Mouse (Mus musculus) cerebral cortex, adult 2 months (tissue): ENCODE measurements around the gene Foxd1.

Experiments
- WGBS: fragments of 180-500 bp; shearing (Covaris S2); methylation state at CpG from one replicate; pipeline ENCODE4 v1.1.7; 2018; 5-methylcytosine and 5-hydroxymethylcytosine counted together

Gene Foxd1

DNA sequence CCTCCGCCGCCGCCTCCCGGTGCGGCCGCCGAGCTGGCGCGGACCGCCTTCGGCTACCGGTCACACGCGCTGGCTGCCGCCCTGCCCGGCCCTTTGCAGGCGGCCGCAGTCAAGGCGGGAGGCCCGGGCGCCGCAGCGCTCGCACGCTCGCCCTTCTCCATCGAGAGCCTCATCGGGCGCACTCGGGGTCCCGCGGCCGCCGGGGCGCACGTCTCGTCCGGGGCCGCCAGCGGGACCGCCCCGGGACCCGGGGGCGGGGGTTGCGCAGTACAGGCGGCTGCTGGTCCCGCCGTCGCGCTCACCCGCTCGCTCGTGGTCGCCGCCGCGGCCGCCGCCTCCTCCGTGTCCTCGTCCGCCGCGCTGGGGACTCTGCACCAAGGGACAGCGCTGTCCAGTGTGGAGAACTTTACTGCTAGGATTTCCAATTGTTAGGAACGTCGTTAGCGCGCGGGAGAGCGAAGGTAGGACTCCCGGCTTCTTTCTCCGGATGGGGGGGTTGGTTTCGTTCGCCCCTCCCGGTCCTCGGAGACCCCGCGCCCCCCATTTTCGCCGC is 1.6 kb downstream of the Foxd1 start:
- WGBS, result 1% methylated on average over 77 of the region's 81 CpGs

DNA sequence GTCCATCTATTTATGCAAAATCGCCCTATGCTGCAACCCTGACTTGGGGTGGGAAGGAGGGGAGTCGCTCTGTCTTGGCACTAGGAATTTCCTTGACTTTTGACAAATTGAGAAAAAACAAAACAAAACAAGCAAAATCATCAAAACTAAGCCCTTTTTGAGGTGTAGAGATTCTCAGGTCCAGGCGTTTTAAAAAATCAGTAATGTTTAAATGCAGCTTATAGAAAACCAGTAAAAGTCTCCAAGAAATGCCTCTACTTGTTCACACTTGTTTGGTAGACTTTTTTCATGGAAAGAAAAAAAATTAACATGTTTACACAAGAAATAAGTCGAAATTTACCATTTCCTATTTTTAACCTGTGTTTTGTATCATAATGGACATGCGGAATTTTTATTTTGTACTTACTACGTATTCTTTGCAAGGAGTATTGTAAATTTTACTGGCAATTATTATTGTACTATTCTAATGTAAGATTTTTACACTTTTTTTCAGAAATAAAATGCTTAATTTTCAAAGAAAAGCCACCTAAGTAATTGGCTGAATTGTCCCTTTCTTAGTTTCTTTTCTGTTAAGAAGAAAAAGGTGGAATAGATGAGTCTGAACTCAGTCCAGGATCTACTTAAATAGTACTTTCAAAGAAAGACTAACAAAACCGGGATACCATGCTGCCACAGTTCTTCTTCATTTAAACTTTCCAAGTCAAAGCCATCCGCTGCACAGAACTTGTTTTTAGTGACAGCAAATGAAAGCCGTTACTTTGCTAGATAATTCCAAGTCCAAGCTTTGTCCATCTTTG is 2.3 kb downstream of the Foxd1 start:
- WGBS, result 8% methylated on average over 9 of the region's 9 CpGs

DNA sequence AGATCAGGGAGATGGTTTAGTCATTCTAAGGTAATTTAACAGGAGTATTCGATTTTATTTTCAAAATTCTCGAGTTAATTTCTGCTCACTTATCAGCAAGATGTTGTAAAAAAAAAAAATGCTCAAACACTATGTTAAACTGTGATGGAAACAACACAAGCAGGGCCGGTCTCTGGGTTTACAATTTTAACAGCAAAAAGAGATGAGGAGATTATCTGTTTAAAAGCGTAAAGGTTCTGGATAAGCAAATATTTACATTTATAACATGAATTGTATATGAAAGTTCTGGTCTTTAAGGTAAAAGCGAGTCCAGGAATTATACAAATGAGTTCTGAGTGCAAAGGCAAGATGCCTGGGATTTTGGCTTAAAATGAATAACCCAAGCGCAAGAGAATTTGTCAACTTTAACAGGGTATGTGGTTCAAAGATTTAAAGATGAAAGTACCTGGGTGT is 3.0 kb downstream of the Foxd1 start:
- 12% methylated on average over 6 of the region's 6 CpGs for WGBS

DNA sequence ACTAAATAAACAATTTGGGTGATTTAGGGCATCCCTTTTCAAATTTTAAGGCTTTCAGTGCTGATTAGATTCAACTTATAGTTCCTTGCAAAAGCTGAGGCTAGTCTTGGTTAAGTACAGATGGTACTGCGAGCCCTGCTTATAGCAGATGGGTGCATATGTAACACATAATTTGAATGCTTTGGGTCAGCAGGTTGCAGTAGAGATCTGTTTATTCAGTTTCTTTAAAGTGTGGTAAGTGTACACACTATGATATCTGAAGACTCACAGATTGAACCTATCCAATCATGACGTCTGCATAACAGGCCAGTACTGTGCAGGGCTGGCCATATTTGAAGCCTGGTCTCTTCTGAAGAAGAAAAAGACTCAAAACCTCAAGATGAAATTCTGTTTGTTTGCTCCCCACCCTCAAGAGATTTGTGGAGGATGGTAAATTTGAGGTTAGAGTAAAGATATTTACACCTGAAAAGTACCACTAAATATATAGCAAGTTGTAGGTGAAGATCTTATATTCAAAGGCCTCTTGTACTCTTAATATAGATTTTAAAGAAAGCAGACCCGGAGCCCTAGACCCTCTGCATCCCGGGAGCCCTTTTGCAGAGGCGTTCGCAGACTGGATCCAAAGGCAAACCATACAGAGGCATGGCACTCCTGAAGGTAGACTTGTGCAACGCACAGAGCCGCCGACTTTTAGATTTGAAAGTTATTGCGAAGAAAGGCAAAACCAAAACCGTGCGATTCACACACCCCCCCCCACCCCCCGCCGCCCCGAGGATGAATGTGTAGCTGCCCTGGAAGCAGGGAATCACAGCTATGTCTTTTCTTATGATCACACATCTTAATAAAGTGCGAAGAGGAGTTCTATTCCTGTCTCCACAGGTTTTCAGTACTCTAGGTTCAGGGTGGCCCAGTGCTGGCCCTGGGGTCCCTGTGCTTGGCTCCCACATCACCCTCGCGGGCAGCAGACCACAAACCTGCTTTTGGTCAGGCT is 3.7 kb downstream of the Foxd1 start:
- WGBS, result 6% methylated on average over 18 of the region's 18 CpGs

DNA sequence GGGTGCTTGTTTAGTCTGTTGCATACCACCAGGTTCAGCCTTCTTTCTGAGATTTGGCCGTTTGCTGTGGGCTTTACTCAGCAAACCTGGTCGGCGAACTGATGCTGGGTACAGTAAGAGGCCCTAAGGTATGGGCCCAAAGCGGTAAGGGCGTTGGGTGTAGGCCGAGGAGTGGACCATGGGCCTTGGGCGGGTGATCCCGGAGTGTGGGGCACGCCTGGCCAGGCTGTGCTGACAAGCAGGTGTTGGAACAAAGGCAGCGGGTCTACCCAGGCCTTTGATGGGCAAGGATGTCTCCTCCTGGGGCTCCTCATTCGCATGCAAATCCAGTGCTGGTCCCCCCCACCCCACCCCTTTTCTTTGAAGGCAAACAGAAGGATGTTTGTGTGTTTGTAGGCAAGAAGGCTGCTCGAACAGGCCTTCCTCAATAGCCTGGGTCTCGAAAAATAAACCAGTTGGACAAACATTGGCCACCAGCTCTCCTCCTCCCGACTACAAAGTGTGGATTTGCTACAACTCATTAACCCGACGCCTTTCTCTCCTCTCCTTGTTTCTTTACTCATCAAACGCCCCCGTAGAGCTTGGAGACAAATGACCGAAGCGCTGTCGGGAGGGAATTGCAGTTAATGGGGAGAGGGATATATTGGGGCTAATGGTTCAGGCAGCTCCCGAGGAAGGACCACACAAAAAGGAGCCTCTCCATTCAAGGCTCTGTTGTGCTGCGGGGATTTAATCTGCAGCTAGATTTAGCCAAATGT is 4.6 kb downstream of the Foxd1 start:
- WGBS, result 5% methylated on average over 23 of the region's 23 CpGs

DNA sequence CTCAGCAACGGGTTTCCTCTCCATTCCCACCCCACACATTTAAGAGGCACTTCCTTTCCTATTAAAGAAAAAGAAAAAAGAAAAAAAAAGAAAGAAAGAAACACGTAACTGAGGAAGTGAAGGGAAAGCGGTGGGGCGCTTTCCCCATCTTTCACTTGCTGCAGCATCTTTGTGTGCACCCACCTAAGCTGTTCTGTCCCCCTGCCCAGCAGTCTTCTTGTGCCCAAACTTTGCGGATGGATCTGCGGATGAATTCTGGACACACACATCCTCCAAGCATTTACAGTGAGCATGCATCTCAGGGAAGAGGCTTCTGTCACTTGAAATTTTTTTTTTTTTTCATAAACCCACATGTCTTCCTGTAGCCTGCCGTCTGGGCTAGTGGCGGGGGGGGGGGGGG is 5.3 kb downstream of the Foxd1 start:
- 6% methylated on average over 7 of the region's 8 CpGs for WGBS

DNA sequence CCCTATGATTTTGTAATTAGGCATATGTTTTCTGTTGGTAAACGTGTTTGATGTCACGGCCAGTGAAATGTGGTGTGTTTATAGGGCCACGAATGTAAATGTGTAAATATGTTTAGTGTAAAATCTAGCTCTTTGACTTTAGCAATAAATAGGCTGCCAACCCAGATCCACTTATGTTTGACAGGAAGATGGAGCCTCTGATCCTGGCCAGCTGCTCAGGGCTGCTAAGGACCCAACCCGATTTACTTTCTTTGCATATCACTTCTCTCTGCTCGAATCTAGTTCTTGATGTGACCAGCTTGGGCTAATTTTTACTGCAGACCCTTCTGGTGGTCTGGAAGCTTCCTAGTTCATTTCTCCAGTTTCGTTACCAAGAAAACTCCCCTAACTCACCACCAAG is 6.3 kb downstream of the Foxd1 start:
- 13% methylated on average over 6 of the region's 6 CpGs for WGBS

DNA sequence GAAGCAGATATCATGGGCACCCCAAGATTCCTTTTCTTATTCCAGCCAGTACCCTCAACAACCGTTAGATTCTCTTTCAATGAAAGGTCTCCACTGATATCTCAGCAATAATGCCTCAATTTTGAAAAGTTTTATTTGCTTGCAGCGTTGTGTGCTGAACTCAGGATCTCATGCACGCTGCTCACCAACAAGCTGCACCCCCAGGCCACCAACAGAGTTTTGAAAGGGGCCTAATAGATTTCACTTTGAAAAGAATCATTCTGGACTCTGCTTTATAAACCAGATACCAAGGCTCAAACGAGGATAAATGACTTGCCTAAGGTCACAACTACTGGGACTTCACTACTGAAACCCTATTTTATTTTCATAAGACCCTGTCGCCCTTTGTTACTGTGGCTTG is 7.1 kb downstream of the Foxd1 start:
- WGBS, result 11% methylated on average over 5 of the region's 5 CpGs

DNA sequence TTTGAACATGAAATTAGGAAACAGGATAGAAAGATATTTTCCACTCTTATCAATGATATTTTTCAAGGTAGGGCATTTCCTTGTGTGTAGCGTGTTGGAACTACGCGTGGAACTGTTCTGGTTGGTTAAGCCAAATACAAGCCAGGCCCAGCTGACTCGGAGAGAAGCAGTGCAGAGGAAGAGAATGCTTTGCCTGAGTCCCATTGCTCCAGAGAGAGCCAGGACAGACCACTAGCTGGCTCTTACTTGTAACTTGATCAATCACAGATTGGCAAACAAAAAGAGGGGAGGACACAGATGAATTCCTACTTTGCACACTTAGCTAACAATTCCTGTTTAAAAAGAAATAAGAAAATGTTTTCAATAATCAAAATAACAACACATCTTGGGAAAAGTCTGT is 9.0 kb downstream of the Foxd1 start:
- WGBS, result 13% methylated on average over 4 of the region's 4 CpGs

DNA sequence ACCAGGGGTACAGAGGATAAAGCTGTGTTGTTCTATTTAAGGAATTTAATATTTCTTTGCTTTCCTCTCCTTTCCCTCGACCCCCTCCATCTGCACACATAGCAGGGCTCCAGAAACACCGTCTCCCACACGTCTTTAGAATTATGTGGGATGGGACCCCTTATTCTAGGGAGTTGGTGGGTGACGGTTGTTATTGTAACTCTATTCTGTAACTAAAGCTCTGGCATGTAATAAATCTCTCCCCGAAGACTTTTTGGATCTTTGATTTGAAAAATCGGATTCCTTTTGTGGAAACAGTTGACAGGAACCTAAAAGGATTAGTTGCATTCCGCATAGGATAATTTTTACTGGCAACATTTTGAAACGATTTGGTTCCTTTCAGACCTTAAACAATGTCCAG is 11.0 kb downstream of the Foxd1 start:
- 7% methylated on average over 8 of the region's 8 CpGs for WGBS

DNA sequence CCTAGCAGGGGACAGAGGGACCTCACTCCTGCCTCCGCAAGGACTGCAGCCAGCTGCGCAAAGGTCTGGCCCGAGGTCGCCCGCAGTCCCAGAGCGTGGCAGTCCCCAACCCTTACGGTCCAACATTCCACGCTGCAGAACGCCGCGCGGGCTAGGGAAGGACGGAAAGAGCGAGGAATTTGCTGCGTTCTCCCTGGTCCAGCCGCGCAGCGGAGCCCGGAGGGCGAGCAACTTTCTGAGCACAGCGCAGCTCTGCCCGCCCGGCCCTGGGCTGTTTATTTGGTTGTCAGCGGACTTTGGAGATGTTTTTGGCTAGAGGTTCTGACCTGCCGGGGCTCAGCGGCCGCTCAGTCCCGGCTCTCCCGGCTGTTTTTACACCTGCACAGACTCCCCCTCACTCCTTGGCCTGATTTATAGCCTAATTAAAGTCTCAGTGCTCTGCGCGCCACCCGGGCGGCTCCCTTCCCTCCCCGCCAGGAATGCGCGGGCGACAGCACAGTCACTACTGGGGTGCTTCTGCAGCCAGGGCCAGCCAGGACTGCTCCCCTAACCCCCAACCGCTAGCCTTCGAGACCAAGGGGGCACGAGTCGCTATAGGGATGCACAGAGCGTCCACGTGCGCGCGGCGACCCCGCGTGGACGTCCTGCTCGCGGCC is 11.9 kb downstream of the Foxd1 start:
- WGBS, result 2% methylated on average over 52 of the region's 52 CpGs

DNA sequence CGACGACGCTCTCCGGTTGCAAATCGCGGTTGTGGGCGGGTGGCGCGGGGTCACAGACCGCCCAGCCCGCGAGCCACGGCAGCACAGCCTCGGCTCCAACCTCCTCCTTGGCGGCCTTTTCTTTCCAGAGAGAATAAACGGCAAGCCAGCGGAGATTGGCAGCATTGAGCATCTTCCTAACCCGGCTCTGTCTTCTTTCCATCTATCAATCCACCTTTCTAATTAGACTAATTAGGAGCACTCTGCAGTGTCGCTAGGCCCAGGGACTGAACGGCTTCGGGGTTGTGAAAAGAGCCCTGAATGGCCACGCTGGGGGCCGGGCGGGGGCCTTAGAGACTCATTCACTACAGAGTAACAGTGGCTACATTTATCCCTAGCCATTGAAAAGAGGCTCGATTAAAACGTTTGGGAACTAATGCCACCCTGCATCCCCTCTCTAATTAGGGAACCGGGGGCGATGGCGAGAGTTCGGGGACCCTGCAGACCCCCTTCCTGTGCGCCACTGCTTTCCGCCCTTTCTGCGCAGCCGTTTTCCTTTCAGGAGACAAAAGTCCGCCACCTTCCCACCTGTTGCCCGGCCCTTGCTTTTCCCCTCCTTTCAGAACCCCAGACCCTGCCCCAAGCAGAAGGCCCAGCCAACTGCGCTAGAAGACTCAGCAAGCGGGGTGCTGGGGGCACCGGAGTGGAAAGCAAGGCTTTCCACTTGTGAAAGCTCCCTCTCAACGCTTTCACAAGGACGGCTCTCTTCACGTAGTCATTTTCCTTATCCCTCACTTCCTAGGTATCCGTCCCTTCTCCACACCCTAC is 12.6 kb downstream of the Foxd1 start:
- WGBS, result 4% methylated on average over 43 of the region's 43 CpGs

DNA sequence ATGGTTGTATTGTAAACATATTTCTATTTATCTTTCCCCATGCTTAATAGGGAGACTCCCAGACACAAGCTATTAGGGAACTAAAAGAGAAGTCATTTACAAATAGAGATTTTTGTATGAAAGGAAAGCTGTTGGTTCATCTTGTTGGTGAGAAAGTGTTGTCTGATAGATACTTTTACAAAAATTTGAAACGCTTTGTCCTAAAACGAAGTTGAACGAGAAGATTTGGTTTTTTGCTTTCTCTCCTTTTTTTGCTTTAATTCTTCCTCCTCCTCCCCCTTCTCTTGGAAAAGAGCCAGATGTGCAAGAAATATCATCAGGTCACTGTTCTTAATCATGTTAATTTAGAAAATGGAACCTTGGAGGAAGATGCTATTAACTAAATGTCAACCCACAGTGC is 13.6 kb downstream of the Foxd1 start:
- 13% methylated on average over 3 of the region's 3 CpGs for WGBS

DNA sequence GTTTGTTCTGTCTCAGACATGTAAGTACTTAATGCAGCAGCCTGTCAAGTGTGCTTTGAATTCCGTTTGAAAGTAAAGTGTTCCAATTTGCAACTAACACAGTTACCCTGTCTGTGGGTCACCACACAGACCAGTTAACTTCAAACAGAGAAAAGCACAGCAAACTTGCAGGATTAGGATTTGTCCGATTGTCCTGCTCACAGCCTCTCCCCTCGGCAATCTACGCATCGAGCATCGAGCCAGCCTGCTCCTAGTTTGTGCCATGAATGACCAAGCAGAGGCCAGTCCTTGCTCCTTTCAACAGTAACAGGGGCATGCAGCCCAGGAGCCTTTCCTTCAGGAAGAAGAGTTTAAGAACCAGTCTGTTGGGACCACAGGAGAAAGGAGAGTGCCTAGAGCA is 15.0 kb downstream of the Foxd1 start:
- 41% methylated on average over 6 of the region's 6 CpGs for WGBS

DNA sequence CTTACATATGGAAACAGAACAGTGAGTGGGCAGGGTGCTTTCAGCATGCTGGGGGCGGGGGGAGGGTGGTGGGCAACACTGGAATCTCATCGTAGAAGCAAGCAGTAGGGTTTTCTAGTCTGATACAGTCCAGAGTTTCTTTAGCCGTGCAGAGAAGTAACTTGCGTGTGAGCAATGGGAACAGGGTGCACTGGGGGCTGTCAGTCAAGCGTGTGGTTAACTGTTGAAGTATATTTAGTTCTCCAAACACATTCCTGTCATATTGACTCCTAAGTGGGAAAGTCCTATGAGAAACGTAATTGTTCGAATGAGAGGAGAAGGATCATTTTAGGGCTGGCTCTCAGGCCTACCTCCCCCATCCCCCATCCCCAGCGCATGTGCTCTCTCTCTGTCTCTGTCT is 20.5 kb downstream of the Foxd1 start:
- 73% methylated on average over 8 of the region's 8 CpGs for WGBS

DNA sequence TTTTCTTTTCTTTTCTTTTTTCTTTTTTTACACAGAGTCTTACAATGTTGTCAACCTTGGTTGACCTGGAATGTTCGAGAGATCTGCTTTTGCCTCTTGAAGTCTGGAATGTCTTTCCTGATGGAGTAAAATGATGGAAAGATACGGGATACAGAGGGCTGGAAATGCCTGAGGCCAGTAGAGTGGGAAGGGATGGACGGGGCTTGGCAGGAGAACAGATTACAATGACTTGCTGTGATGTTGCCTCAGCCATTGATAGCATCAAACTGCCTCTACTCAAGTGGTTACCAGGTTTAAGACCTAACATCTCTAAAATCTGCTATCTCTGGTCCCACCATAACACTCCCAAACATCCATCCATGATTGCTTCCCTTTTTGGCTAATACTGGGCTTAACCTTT is 20.9 kb downstream of the Foxd1 start:
- WGBS, result 68% methylated on average over 3 of the region's 3 CpGs

DNA sequence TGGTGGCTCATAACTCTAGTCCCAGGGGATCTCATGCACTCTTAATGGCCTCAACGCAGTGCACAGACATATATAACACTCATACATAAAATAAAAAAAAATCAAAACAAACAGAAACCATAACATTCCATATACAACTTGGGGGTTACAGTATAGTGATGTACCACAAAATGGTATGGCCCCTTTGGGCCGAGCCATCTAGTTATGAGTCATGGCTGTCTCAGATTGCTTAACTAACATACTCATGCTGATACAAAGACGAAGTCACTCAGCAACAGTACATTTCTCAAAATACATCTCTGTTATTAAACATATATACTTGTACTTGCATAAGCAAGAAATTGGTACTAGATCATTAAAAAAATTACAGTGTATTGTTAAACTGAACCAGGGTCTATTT is 23.7 kb downstream of the Foxd1 start:
- 89% methylated on average over 3 of the region's 3 CpGs for WGBS

DNA sequence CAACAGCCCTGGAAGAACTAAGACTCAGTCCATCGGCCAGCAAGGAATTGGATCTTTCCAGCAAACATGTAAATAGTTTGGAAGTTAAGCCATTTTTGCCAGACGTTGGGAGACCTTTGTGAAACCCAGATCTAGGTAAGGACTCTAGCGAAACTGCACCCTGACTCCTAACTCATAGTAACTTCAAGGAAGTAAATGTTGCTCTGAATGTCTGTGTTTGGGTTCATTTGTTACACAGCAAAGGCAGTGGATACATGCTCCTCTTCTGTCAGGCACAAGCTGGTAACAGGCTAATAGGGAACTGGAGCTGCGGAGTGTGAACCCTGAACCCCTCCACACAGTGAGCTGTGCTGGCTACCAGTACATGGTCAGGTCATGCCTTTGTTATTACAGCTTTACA is 28.7 kb downstream of the Foxd1 start:
- WGBS, result 87% methylated on average over 4 of the region's 4 CpGs

DNA sequence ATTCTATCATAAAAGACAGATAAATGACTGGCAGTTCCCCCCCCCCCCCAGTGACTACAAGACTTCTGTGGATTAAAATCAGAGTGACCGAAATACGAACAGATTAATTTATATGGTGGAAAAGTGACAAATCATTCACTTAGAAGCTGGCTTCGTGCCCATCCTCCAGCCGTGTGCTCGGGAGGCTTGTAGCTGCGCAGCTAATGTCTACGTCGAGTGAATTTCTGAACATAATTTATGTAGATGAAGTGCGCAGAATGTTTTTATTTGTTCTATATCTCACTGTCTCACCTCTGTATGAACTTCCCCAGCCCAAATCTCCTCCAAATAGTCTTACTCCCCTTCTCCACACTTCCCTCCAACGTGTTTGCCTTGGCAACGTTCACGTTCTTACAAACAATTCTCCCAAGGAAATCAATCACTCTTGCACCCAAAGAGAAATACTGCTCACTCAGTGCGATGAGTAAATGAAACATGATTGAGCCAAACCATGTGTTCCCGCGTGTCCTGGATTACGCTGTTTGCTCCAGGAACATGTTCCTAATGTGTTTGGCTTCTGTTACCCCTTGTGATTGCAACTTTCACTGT is 30.0 kb downstream of the Foxd1 start:
- 76% methylated on average over 16 of the region's 16 CpGs for WGBS

DNA sequence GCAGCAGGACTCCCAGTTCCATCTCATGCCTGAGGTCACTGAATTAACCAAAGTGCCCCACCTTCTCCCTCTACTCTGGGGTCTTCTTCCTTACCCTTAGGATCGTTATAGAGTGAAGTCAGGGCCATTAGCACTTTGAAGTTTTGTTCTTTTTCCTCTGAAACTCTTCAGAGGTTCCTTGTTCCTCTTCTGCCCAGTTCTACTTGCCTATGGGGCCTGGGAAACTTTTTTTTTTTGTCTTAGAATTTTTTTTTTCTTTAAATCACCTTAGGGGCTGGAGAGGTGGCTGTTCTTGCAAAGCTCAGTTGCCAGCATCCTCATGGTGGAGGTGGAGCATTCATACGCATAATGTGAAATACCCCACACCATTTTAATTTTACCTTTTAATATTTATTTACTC is 31.8 kb downstream of the Foxd1 start:
- 74% methylated on average over 2 of the region's 2 CpGs for WGBS
